Mouse (Mus musculus) CH12.LX (cell line): ENCODE measurements around the gene Gm9913. TPM values are rescaled to one million over a fixed set of nuclear protein-coding genes. Genes with fewer than 3 reads are reported as not detected.

ENCODE experiments used
- DNase-seq: peaks from one replicate; pipeline ENCODE4 v3.0.0-alpha.2; 2013; ENCODE audit errors: extremely low read depth
- H3K27ac ChIP-seq: 2 replicates; pipeline ENCODE4 v1.5.1; 2012; ENCODE audit warnings: low read depth, mild to moderate bottlenecking, control low read depth, moderate library complexity; ENCODE audit not compliant: insufficient read depth
- H3K27me3 ChIP-seq: replicated peaks from 2 replicates; pipeline ENCODE3; 2012; ENCODE audit warnings: inconsistent platforms
- H3K36me3 ChIP-seq, 2 experiments: replicated peaks in 1 of 2; 2 replicates each; pipeline versions ENCODE3 to v1.6.1; 2012; ENCODE audit warnings: inconsistent platforms in 1 of 2, low read length in 1 of 2, mild to moderate bottlenecking in 1 of 2, mixed read lengths in 1 of 2, moderate library complexity in 1 of 2; ENCODE audit not compliant: control insufficient read depth in 1 of 2, insufficient read depth in 1 of 2
- H3K4me1 ChIP-seq, 2 experiments: 2 replicates each; pipeline ENCODE4 v1.6.1; 2012; ENCODE audit warnings: inconsistent platforms in 1 of 2, moderate library complexity in 1 of 2; ENCODE audit not compliant: insufficient read depth in 2 of 2, control insufficient read depth in 1 of 2
- H3K4me2 ChIP-seq: 2 replicates; pipeline ENCODE4 v1.6.1; 2012; ENCODE audit warnings: low read depth, mild to moderate bottlenecking, control low read depth; ENCODE audit not compliant: poor library complexity, insufficient read depth, severe bottlenecking
- H3K4me3 ChIP-seq, 3 experiments: fragments of 150-350 bp in 1 of 3; sonication (generic) in 1 of 3; replicated peaks in 1 of 3; 2 replicates each; pipeline versions ENCODE3 to v1.5.1; 2011 to 2012; ENCODE audit warnings: low read depth in 2 of 3, low read length in 2 of 3, mild to moderate bottlenecking in 2 of 3, moderate library complexity in 2 of 3, control low read depth in 1 of 3, improper control_type of control experiment in 1 of 3, inconsistent platforms in 1 of 3, mixed read lengths in 1 of 3; ENCODE audit not compliant: poor library complexity in 1 of 3
- H3K79me2 ChIP-seq: replicated peaks from 2 replicates; pipeline ENCODE4 v1.6.1; 2012; ENCODE audit warnings: mild to moderate bottlenecking, moderate library complexity; ENCODE audit not compliant: control insufficient read depth, poor library complexity, insufficient read depth, severe bottlenecking; ENCODE audit errors: extremely low read depth
- H3K9ac ChIP-seq: 2 replicates; pipeline ENCODE4 v1.6.1; 2012; ENCODE audit warnings: low read depth, mild to moderate bottlenecking, control low read depth, moderate library complexity; ENCODE audit not compliant: insufficient read depth
- H3K9me3 ChIP-seq: replicated peaks from 2 replicates; pipeline ENCODE3; 2012; ENCODE audit warnings: low read length, inconsistent platforms, mixed read lengths
- BHLHE40 ChIP-seq: IDR thresholded peaks from 2 replicates; pipeline ENCODE4 v1.6.1; 2011; ENCODE audit warnings: mild to moderate bottlenecking, low read depth, low read length, improper control_type of control experiment
- CTCF ChIP-seq, 2 experiments: IDR thresholded peaks in 1 of 2; conservative IDR thresholded peaks in 1 of 2; 2 replicates each; pipeline ENCODE4 v1.5.1; 2011 to 2012; ENCODE audit warnings: low read depth in 2 of 2, low read length in 2 of 2, improper control_type of control experiment in 1 of 2, inconsistent platforms in 1 of 2, mild to moderate bottlenecking in 1 of 2, moderate library complexity in 1 of 2
- EP300 ChIP-seq: IDR thresholded peaks from 2 replicates; pipeline ENCODE4 v1.6.1; 2011; ENCODE audit warnings: low read length, improper control_type of control experiment
- ETS1 ChIP-seq: conservative IDR thresholded peaks from 2 replicates; pipeline ENCODE4 v1.6.1; 2012; ENCODE audit warnings: low read depth, mild to moderate bottlenecking, inconsistent platforms, low read length, improper control_type of control experiment, moderate library complexity
- GABPA ChIP-seq: IDR thresholded peaks from 2 replicates; pipeline ENCODE4 v1.6.1; 2012; ENCODE audit warnings: low read depth, low read length, improper control_type of control experiment, inconsistent platforms; ENCODE audit not compliant: insufficient replicate concordance
- HCFC1 ChIP-seq: IDR thresholded peaks from 2 replicates; pipeline ENCODE4 v1.6.1; 2012; ENCODE audit warnings: low read depth, mild to moderate bottlenecking, inconsistent platforms, low read length, improper control_type of control experiment
- JUN ChIP-seq: IDR thresholded peaks from 2 replicates; pipeline ENCODE4 v1.6.1; 2011; ENCODE audit warnings: low read depth, mild to moderate bottlenecking, low read length, improper control_type of control experiment, moderate library complexity; ENCODE audit not compliant: insufficient read depth
- MAFK ChIP-seq: IDR thresholded peaks from 2 replicates; pipeline ENCODE4 v1.6.1; 2011; ENCODE audit warnings: low read length, improper control_type of control experiment; ENCODE audit not compliant: insufficient replicate concordance
- MAX ChIP-seq: IDR thresholded peaks from 2 replicates; pipeline ENCODE4 v1.6.1; 2011; ENCODE audit warnings: low read length, improper control_type of control experiment
- NRF1 ChIP-seq: IDR thresholded peaks from 2 replicates; pipeline ENCODE4 v1.6.1; 2014; ENCODE audit warnings: low read depth, mild to moderate bottlenecking, inconsistent platforms, low read length, improper control_type of control experiment, moderate library complexity
- PAX5 ChIP-seq: IDR thresholded peaks from 2 replicates; pipeline ENCODE4 v1.6.1; 2012; ENCODE audit warnings: low read length, inconsistent platforms, mixed read lengths
- RAD21 ChIP-seq: IDR thresholded peaks from 2 replicates; pipeline ENCODE4 v1.6.1; 2011; ENCODE audit warnings: low read depth, mild to moderate bottlenecking, low read length, improper control_type of control experiment, moderate library complexity
- SIN3A ChIP-seq: IDR thresholded peaks from 2 replicates; pipeline ENCODE4 v1.6.1; 2012; ENCODE audit warnings: low read length, improper control_type of control experiment, inconsistent platforms
- TBP ChIP-seq: conservative IDR thresholded peaks from 2 replicates; pipeline ENCODE4 v1.6.1; 2011; ENCODE audit warnings: low read depth, low read length, improper control_type of control experiment
- TCF12 ChIP-seq: IDR thresholded peaks from 2 replicates; pipeline ENCODE4 v1.6.1; 2014; ENCODE audit warnings: low read depth, mild to moderate bottlenecking, inconsistent platforms, low read length, improper control_type of control experiment
- UBTF ChIP-seq: IDR thresholded peaks from 2 replicates; pipeline ENCODE4 v1.6.1; 2012; ENCODE audit warnings: low read depth, mild to moderate bottlenecking, inconsistent platforms, low read length, improper control_type of control experiment, moderate library complexity
- USF1 ChIP-seq: IDR thresholded peaks from 2 replicates; pipeline ENCODE4 v1.6.1; 2014; ENCODE audit warnings: low read depth, mild to moderate bottlenecking, inconsistent platforms, low read length, improper control_type of control experiment
- ZC3H11A ChIP-seq: IDR thresholded peaks from 2 replicates; pipeline ENCODE4 v1.6.1; 2012; ENCODE audit warnings: low read depth, mild to moderate bottlenecking, inconsistent platforms, low read length, improper control_type of control experiment
- ZKSCAN1 ChIP-seq: IDR thresholded peaks from 2 replicates; pipeline ENCODE4 v1.6.1; 2012; ENCODE audit warnings: low read depth, inconsistent platforms, low read length, improper control_type of control experiment, borderline replicate concordance
- ZMIZ1 ChIP-seq: IDR thresholded peaks from 2 replicates; pipeline ENCODE4 v1.6.1; 2012; ENCODE audit warnings: low read depth, mild to moderate bottlenecking, inconsistent platforms, low read length, improper control_type of control experiment
- ZNF384 ChIP-seq: IDR thresholded peaks from 2 replicates; pipeline ENCODE4 v1.6.1; 2012; ENCODE audit warnings: low read depth, low read length, improper control_type of control experiment, inconsistent platforms
- dilution Hi-C: fragments of 300-500 bp; cut with MboI; formaldehyde crosslinking; loops from 2 replicates; pipeline ENCODE4 v1.14.3; 2020; ENCODE audit warnings: low sequenced_read_pairs; ENCODE audit not compliant: extremely low pct_unique_long_range_greater_than_20kb, extremely low pct_ligation_motif_present
- in situ Hi-C: fragments of 300-500 bp; cut with MboI; formaldehyde crosslinking; loops from 3 replicates; pipeline ENCODE4 v1.14.3; 2019; ENCODE audit warnings: low sequenced_read_pairs, low pct_ligation_motif_present, low pct_unique_long_range_greater_than_20kb, mixed read lengths
- polyA plus RNA-seq: library from polyadenylated mRNA; unstranded; fragments of >175 nt; gene quantifications from 2 replicates; pipeline ENCODE4 v1.2.1, GENCODE M21; 2012; ENCODE audit warnings: low read depth; ENCODE audit not compliant: insufficient read length
- total RNA-seq, 2 experiments: library from RNA; depleted of rRNA; stranded (reverse); fragments of 300-350 nt in 1 of 2; fragments of >200 nt in 1 of 2; gene quantifications; 2 replicates each; pipeline ENCODE4 v1.2.3; 2012 to 2014

The Gm9913 gene
- total and polyA plus RNA-seq, 3 experiments: not detected

DNA sequence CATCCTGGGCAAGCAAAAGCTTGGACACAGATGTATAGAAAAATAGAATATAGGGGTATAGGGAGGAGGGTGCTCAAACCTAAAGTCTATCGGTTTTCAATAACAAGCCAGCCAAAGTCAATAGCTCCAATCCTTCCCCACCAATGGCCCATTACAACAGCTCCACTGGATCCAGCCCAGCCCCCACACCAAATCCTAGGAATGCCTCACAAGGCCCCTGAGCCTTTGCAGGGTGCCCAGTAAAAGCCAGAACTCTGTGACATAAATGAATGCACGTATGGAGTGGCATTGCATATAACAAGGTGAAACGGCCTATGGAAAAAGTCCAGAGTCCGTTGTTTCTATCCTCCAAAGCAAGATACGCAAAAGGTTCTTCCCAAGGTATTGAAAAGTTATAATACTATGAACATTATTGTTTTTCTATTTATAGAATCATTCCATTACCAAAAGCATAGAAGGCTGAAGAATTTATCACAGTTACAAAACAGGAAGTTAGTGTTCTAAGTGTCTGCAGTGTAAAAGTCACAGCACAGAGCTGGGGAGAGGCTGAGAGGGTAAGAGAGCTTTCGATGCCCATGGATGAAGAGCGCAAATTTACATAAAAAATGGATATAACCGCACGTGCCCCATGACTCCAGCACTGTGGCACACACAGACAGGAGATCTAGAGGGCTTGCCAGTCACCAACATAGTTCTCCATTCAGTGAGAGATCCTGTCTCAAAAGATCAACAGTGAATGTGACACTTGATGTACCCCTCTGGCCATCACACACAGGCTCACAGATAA, 23.2 kb upstream of the Gm9913 start:
- no peaks in the 10 kb centered on the region for H3K27me3 ChIP-seq
- no peak overlapping the region for H3K4me2 ChIP-seq
- no peak overlapping the region for H3K9ac ChIP-seq
- no peak overlapping the region for H3K27ac ChIP-seq
- TF ChIP-seq TCF12 (no peak), JUN (no peak), GABPA (no peak), ZKSCAN1 (no peak), RAD21 (no peak), ZMIZ1 (no peak), BHLHE40 (no peak), MAFK (no peak), ZNF384 (no peak), SIN3A (no peak)
- TF ChIP-seq, all 38 proteins: peak for 0
- DNase-seq: no peak
- H3K36me3 ChIP-seq: no peaks in the 10 kb centered on the region
- no peaks in the 10 kb centered on the region for H3K79me2 ChIP-seq
- no peaks in the 10 kb centered on the region for H3K9me3 ChIP-seq
- dilution Hi-C loops (no loop called here), in situ Hi-C loops (no loop called here)
- no peak overlapping the region for H3K4me3 ChIP-seq
- H3K4me1 ChIP-seq: no peaks in the 10 kb centered on the region

DNA sequence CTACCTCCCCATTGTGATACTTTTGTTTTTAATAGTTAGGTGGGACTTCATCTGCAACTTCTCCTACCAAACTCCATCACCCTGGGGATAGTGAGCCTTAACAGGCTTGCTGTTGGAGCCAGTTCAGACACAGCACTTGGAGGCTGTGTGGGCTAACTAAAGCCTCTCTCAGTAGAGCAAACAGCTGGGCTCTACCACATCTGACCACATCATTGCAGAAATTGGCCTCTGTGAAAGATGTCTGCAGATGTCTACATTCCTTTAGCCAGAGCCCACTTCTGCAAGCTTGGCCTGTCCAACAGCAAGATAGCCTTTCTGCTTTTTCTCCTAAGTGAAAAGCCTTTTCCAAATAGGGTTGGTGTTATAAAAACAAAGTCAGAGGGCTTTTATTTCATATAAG, 20.7 kb upstream of the Gm9913 start:
- no peak overlapping the region for H3K4me3 ChIP-seq
- no peaks in the 10 kb centered on the region for H3K79me2 ChIP-seq
- TF ChIP-seq TBP (no peak), ZC3H11A (no peak), RAD21 (no peak)
- TF ChIP-seq, all 38 proteins: peak for 0
- no peaks in the 10 kb centered on the region for H3K27me3 ChIP-seq
- no peak overlapping the region for H3K27ac ChIP-seq
- H3K9ac ChIP-seq: no peak overlapping the region
- in situ Hi-C loops (no loop called here), dilution Hi-C loops (no loop called here)
- no peaks in the 10 kb centered on the region for H3K9me3 ChIP-seq
- no peak overlapping the region for H3K4me2 ChIP-seq
- H3K4me1 ChIP-seq: no peaks in the 10 kb centered on the region
- no peaks in the 10 kb centered on the region for H3K36me3 ChIP-seq
- no peak for DNase-seq

DNA sequence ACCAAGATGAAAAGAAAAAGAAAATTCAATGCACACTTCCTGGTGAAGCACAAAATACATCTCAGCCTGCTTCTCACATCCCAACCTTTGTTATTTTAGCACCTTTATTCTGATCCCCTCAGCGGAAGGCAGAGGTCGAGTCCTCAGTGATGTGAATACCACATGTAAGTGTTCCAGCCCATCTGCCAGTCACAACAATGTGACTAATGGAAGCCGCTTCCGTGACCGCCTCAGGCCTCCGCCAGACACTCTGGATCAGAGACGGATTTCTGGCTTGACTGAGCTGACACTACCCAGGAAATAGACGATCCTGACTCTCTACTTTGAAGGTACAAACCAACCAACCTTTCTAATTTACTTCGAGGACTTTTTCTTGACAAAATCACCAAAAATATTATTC, 20.0 kb upstream of the Gm9913 start:
- Histone ChIP-seq H3K4me1 (no peaks in the 10 kb centered on the region), H3K27me3 (no peaks in the 10 kb centered on the region)
- dilution Hi-C loops: no loop called here

More for the DNA sequence above, 20.0 kb upstream of the Gm9913 start:
- in situ Hi-C loops: no loop called here
- H3K4me2 ChIP-seq: no peak overlapping the region
- no peaks in the 10 kb centered on the region for H3K36me3 ChIP-seq
- H3K27ac ChIP-seq: no peak overlapping the region
- no peaks in the 10 kb centered on the region for H3K9me3 ChIP-seq
- no peak overlapping the region for H3K4me3 ChIP-seq
- DNase-seq: no peak
- no peak overlapping the region for H3K9ac ChIP-seq
- no peaks in the 10 kb centered on the region for H3K79me2 ChIP-seq
- TF ChIP-seq BHLHE40: no peak
- no peak for TF ChIP-seq USF1
- no peak for TF ChIP-seq ZC3H11A
- TF ChIP-seq CTCF (conservative IDR thresholded peaks at IDR 0.05 in 1 of 2, IDR thresholded peaks at IDR 0.05 in 1 of 2; ENCODE audit: low read depth in 2 of 2, low read length in 2 of 2): no peak
- no peak for TF ChIP-seq ETS1
- no peak for TF ChIP-seq SIN3A
- TF ChIP-seq EP300: no peak
- no peak for TF ChIP-seq UBTF
- TF ChIP-seq MAX: no peak
- no peak for TF ChIP-seq PAX5
- TF ChIP-seq JUN: no peak
- TF ChIP-seq HCFC1: no peak
- no peak for TF ChIP-seq NRF1
